Mouse (Mus musculus): Measurements from ENCODE around the gene Tctex1d1.

The Tctex1d1 gene

GRCm38 (mm10) chr4:102978440-102978839 lies at the start of gene Tctex1d1:
Tctex1d1 (plus strand) TSS chr4:102978606.
- DNase-seq = peak; percentile 11

- no peak for DNase-seq
Observed at GRCm38 (mm10) chr4:102929491-102929890, 48.9 kb upstream of the Tctex1d1 start.

GRCm38 (mm10) chr4:102930679-102931078 lies 47.7 kb upstream of the Tctex1d1 start:
- no peak for DNase-seq

- DNase-seq = no peak
Observed at GRCm38 (mm10) chr4:102940266-102940665, 38.1 kb upstream of the Tctex1d1 start.

- DNase-seq = no peak
Observed at GRCm38 (mm10) chr4:102940738-102941137, 37.7 kb upstream of the Tctex1d1 start.

- DNase-seq = no peak
Observed at GRCm38 (mm10) chr4:102944325-102944724, 34.1 kb upstream of the Tctex1d1 start.

- DNase-seq = no peak
Observed at GRCm38 (mm10) chr4:102952476-102952875, 25.9 kb upstream of the Tctex1d1 start.

- DNase-seq = no peak
Observed at GRCm38 (mm10) chr4:102955294-102955956, 23.0 kb upstream of the Tctex1d1 start.

GRCm38 (mm10) chr4:102959409-102959808 lies 19.0 kb upstream of the Tctex1d1 start:
- no peak for DNase-seq

GRCm38 (mm10) chr4:102964174-102964573 lies 14.2 kb upstream of the Tctex1d1 start:
- no peak for DNase-seq

GRCm38 (mm10) chr4:102967811-102968210 lies 10.6 kb upstream of the Tctex1d1 start:
- DNase-seq = no peak

GRCm38 (mm10) chr4:102969599-102969998 lies 8.8 kb upstream of the Tctex1d1 start:
- no peak for DNase-seq

GRCm38 (mm10) chr4:102971159-102971558 lies 7.2 kb upstream of the Tctex1d1 start:
- no peak for DNase-seq

- DNase-seq = no peak
Observed at GRCm38 (mm10) chr4:102972071-102972470, 6.3 kb upstream of the Tctex1d1 start.

GRCm38 (mm10) chr4:102974172-102974571 lies 4.2 kb upstream of the Tctex1d1 start:
- DNase-seq = no peak

- no peak for DNase-seq
Observed at GRCm38 (mm10) chr4:102976290-102977275, 1.8 kb upstream of the Tctex1d1 start.

GRCm38 (mm10) chr4:102977778-102978321 lies 556 bp upstream of the Tctex1d1 start:
- no peak for DNase-seq

- no peak for DNase-seq
Observed at GRCm38 (mm10) chr4:102979385-102979784, 979 bp downstream of the Tctex1d1 start.

- no peak for DNase-seq
Observed at GRCm38 (mm10) chr4:102981709-102982108, 3.3 kb downstream of the Tctex1d1 start.

GRCm38 (mm10) chr4:102986173-102986572 lies 7.8 kb downstream of the Tctex1d1 start:
- DNase-seq = no peak

- DNase-seq = peak; percentile 67
Observed at GRCm38 (mm10) chr4:102986917-102987316, 8.5 kb downstream of the Tctex1d1 start.

GRCm38 (mm10) chr4:102987325-102987724 lies 8.9 kb downstream of the Tctex1d1 start:
- DNase-seq = no peak

- DNase-seq = no peak
Observed at GRCm38 (mm10) chr4:102987756-102988155, 9.3 kb downstream of the Tctex1d1 start.

- no peak for DNase-seq
Observed at GRCm38 (mm10) chr4:102988526-102988925, 10.1 kb downstream of the Tctex1d1 start.

Measured in kidney, postnatal 10 days (tissue).